Mouse (Mus musculus) monocyte, adult 5-6 weeks (primary cell): ENCODE data around the gene Trp53i11. TPM values are rescaled to one million over a fixed set of nuclear protein-coding genes. Genes with fewer than 3 reads are reported as not detected.
A peak's percentile ranks its signal among the peaks of the same experiment; 100 is the strongest.

Experiments
- ATAC-seq: fragments of 153-309, 156-312 bp; replicated peaks from 2 replicates; pipeline ENCODE4 v1.8.0; 2017; ENCODE audit warnings: mild to moderate bottlenecking; ENCODE audit not compliant: low TSS enrichment, insufficient number of reproducible peaks, severe bottlenecking, poor library complexity, low FRiP score
- total RNA-seq: library from RNA; stranded (forward); fragments of 200-1000, 200-491, 200-594 nt; gene quantifications from 3 replicates; pipeline ENCODE4 v1.2.3, GENCODE M21; 2017

Trp53i11 gene
- total RNA-seq, 1 experiment from 2014 or later, result 23.8 TPM

DNA sequence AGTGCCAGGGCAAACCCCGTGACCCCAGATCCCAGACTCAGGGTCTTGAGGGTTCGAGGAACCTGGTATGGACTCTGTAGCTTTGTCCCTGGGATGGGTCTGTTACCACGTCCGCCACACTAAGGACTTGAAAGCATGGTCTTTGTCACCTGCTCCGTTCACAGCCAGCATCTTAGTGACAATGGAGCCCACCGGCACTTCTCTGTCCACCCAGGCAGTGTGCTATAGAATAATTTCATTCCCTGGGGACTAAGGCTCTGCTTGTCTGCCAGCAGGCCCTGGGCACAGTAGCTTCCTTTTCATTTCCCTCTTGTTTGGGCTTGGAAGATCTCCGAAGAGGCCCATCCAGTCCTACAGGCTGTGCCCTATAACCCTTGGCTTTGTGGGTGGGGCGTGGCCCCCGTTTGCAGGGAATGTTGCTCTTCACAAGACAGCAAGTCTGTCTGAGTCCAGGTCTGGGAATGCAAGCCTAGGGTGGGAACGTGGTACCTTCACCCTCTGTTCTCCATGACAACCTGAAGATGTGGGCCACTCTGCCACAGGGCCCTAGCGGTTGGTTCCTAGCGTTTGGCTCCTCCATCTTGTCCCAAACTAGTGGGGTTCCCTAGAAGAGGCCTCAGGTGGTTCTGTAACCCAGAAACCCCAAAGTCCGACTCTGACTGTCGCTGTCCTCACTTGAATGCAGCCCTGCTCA is 4.3 kb downstream of the Trp53i11 start:
- ATAC-seq, result no peak

DNA sequence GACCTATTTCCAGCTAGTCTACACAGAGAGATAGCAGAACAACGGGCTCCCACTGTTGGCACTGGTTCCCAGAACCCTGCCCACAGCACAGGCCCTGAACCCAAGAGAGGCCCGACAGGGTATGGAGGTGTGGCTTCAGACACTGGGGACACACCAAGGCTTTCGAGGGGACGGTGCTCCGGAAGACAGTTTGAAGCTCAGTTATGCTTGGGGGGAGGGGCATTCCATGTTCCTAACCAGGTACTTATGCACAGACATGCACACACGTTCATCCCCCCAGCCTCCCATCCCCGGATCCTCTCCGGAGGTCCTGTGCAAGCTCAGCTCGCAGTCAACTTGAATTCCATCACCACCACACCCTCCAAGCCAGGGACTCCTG is 4.8 kb downstream of the Trp53i11 start:
- ATAC-seq, result no peak

- ATAC-seq, result peak; percentile 54
These were observed 5.3 kb downstream of the Trp53i11 start for GRCm38 (mm10) chr2:93192671-93193080.

- ATAC-seq, result no peak
These were observed 6.5 kb downstream of the Trp53i11 start for GRCm38 (mm10) chr2:93193806-93194205.

DNA sequence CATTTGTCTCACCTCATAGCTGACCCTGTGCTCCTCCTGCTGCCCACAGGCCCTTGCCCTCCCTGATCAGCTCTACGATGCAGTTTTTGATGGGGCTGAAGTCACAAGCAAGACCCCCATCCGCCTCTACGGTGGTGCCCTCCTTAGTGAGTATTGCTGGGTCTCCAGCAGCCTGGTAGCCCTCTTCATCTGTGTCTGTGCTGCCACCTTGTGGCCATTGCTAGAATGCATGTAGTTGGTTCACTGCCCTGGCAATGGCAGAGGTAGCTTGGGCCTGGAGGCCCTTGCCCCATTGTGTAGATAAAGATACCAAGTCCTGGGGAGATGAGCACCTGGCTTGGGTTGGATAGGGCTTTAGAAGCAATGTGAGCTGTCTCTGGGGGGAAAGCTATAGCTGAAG is 11.5 kb downstream of the Trp53i11 start:
- ATAC-seq, result peak; percentile 55; the same call in 1 of the 2 replicates

DNA sequence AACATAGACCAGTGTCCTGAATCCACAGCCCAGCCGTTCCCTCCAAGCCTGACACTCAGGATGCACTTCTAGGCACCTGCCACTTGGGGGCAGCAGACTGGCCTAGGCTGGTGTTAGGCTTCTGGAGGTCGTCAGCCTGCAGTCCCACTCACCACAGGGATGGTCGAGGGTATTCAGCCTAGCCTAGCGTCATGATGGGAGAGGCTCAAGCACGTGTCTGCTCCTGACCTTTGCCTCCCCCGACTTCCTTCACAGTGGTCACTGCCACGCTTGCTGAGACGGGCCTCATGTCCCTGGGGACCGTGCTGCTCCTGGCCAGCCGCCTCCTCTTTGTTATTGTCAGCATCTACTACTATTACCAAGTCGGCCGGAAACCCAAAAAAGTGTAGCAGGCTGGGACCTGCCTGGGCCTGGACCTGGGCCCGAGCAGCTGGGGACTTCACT is 12.2 kb downstream of the Trp53i11 start:
- ATAC-seq, result 0 out of 2 replicates have a peak, but pooled peaks have one; percentile 33

DNA sequence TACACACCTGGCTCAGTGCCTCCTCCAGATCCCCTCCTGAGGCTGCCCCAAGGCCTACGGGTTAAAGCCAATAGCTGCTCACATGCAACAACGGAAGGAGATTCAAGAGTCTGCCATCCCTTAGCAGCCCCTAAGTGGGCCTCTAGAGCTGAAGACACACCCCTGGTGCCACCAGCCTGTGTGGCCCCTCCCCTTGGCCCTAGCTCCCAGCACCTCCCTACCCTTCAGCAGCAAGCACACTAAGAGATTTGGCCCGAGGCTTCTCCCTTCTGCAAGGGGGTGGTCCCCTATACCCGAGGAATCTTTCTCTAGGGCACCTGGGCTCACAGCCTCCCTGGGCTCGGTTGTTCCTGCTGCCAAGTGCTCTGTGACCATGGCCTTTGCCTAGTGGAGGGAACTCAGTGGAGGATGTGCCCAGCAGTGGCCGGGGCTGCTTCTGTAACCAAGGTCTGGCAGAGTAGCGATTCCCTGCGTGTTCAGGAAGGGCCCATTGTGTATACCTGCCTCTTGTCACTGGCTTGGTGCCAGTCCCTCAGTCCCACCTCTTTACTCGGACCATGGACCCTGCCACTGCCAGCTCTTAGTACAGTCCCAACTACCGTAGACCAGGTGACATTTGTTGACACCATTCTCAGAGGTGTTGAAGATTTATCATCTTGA is 13.5 kb downstream of the Trp53i11 start:
- no peak for ATAC-seq

DNA sequence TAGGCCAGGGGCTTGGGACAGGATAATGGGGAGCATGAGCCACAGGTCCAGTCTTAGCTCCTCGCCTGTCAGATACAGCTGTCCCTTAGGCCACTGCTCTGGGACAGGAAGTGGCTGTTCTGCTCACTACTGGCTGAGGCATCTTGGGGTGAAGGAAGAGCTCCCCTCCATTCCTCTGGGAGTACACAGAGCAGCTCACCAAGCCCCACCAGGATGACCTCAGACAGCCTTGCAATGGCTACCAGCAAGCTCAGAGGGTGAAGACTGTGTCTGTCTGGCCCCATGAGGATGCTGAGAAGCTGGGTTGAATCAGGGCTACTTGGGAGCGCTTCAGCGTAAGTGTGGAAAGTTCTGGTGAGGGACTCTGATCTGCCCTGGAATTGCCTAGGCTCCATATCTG is 14.6 kb downstream of the Trp53i11 start:
- no peak for ATAC-seq

DNA sequence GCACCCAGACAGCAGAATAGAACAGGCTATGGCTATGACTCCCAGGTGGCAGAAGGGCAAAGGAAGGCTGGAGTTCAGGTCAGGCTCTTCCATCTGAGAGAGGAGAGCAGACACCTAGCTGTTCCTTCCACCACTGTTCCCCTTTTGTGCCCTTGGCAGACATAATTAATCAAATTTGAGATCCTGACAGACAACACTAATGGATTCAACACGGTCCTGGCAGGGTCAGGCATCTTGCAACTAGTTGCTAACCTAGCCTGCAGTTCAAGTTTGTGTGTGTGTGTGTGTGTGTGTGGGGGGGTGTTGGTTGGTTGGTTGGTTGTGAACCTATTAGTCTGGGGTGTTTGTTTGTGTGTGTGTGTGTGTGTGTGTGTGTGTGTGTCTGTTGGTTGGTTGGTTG is 15.4 kb downstream of the Trp53i11 start:
- ATAC-seq, result no peak

GRCm38 (mm10) chr2:93203682-93204081 is 16.3 kb downstream of the Trp53i11 start:
- no peak for ATAC-seq

GRCm38 (mm10) chr2:93204571-93204970 is 17.2 kb downstream of the Trp53i11 start:
- ATAC-seq, result no peak

DNA sequence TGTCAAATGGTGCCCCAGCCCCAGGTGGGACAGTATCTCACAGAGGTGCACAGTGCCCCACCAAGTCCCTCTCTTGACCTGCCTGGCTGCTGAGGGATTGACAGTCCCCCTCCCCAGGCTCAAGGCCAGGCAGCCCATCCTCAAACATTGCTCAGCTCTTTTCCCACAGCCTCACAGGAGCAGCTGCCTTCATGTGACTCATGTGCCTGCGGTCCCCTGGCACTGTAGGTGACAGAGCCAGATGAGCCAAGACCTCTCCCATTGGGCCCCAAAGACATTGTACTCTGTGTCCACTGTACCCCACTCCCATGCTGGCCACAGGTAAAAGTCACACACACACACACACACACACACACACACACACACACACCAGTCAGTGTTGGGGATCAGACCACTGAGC is 18.8 kb downstream of the Trp53i11 start:
- ATAC-seq, result no peak

- ATAC-seq, result no peak
These were observed 25.0 kb downstream of the Trp53i11 start for GRCm38 (mm10) chr2:93212386-93212785.

GRCm38 (mm10) chr2:93212865-93213264 is 25.5 kb downstream of the Trp53i11 start:
- ATAC-seq, result no peak

DNA sequence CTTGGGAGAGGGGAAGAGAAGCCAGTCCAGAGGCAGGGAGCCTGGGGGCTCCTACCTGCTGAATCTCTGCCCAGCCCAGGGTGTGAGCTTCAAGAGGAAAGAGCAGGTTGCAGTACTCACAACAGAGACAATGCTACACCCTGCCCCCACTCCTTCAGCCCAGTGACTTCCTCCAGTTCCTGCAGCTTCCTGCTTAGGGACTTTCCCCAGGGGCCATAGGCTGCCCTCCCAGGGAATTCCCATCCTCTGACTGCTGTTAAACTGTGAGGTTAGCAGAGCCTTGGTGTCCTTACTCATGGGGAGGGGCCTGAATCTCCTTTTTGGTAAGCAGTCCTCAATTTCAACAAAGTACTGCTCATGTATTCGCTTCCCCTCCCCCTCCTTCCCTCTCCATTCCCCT is 26.8 kb downstream of the Trp53i11 start:
- ATAC-seq, result no peak

GRCm38 (mm10) chr2:93215790-93216189 is 28.4 kb downstream of the Trp53i11 start:
- no peak for ATAC-seq

DNA sequence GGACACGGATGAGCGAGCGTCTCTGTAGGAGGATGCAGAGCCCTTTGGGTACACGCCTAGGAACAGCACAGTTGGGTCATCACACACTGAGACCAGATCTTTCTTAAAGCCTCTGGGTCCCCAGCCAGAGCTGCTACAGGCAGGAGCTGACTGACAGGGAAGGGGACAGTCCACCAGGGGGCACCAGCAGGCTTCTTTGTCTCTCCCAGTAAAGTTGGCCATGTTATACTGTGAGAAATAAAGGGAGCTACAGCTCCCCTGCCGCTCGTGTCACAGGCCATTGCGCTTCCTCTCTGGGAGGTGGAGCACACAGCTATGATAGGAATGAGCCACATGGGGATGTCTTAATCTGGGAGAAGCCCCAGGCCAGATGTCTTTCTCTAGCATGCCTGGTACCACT is 29.7 kb downstream of the Trp53i11 start:
- ATAC-seq, result no peak

DNA sequence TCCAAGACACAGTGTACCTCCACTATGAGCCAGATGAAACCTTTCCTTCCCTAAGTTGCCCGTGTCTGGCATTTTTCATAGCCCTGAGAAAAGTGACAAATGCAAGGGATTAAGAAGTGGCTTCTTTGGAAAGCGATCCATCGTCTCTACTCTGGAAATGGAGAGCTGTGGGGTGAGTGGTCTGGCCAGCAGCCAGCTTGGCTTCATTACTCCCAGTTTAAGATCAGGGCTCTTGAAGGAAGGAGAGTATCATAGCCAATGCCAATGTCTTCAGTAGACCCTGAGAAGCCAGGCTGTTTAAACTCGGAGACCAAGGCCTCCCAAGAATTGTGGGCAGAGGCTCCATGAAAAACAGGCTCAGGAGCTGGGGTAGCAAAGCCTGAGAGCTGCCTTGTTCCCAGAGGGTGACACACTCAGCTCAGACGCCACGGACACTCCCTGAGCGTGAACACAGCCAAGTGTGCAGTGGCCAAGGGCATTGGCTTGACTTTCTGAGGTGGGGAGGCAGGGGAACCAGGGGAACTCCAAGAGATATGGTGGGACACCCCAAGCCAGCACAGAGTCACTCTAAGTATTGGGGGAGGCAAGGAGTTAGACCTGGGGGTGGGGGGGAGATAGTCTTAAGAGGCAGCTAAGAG is 31.1 kb downstream of the Trp53i11 start:
- ATAC-seq, result no peak

DNA sequence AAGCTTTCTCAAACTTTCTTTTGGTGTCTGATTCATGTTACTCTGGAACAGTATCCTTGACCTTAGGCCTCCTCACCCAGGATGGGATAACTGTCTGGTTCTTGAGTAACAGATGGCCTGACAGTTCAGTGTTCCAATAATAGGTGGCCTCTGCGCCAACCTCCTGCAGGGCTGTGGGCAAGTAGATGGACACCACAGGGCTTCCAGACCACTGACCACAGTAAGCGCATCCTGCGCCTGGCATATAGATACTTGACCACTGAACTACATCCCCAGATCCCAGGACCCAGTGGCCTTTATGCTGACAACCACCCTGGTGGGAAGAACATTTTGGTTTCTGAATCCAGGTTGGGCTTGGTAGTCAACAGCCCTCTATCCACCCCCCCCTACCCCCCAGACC is 32.2 kb downstream of the Trp53i11 start:
- ATAC-seq, result no peak

DNA sequence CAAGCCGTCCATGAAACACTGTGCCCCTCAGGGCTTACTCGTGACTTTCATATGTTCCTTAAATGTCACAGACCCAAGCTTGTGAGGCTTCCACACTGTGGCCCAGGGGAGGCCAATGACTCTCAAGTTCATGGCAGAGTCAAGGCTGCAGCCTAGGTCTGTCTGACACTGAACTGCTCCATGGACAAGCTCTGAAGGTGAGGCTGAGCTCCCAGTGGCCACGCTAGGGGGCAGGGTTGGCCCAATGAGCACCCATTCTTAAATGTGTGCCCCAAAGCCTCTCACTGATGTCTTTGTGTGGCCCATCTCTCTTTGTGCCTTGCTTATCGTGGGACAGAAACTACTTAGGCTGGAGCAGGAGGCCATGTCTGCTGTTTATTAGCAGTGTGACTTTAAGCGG is 33.1 kb downstream of the Trp53i11 start:
- no peak for ATAC-seq
